Mouse (Mus musculus) cortical plate, adult 2 months (tissue): ENCODE data around the gene Susd2.

Experiments
- CTCF ChIP-seq: fragments of 200-500 bp; IDR thresholded peaks from 2 replicates; pipeline ENCODE4 v1.5.1; 2011; ENCODE audit warnings: mild to moderate bottlenecking, control low read depth, low read length; ENCODE audit not compliant: insufficient read depth; ENCODE audit errors: extremely low read depth
- POLR2A ChIP-seq: fragments of 200-500 bp; IDR thresholded peaks from 2 replicates; pipeline ENCODE4 v1.6.1; 2011; ENCODE audit warnings: mild to moderate bottlenecking, low read length, control low read depth; ENCODE audit not compliant: insufficient read depth; ENCODE audit errors: extremely low read depth

DNA sequence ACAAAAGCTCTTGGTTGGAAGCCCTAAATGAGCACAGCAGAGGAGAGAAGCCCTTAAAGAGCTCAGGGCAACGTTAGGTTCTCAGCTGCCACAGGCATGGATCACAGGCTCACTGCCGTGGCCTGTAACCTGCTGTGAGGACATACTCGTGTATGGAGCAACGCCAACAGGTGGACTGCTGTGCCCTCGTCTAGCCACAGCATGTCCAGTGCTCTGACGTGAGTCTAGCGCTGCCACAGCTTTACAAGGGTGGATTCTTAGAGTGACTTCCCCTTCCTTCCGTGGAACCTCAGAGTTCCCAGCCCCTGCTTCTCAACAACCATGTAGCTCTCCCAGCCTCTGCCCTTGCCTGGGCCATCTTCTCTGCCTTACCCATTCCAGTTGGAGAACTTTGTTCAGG, 31.8 kb upstream of the Susd2 start:
- TF ChIP-seq CTCF (no peak), POLR2A (no peak)
